Mouse (Mus musculus) embryonic fibroblast, embryonic 13.5 days (primary cell): ENCODE measurements at regions not wholly inside any gene's neighbourhood (a gene's known extent, or its start where the extent isn't known, plus 50 kb on each side); places are given as distances from the start of the nearest gene placed in this dataset.

Experiments used
- H3K27ac ChIP-seq: 2 replicates; pipeline ENCODE4 v1.5.1; 2012; ENCODE audit warnings: low read length, control low read depth, inconsistent platforms; ENCODE audit not compliant: insufficient read depth
- H3K4me1 ChIP-seq: 2 replicates; pipeline ENCODE4 v1.6.1; 2011; ENCODE audit warnings: low read length; ENCODE audit not compliant: control insufficient read depth, insufficient read depth
- H3K4me3 ChIP-seq: 2 replicates; pipeline ENCODE4 v1.5.1; 2011; ENCODE audit warnings: mild to moderate bottlenecking, control low read depth, low read length; ENCODE audit not compliant: insufficient read depth
- CTCF ChIP-seq: IDR thresholded peaks from 2 replicates; pipeline ENCODE4 v1.5.1; 2011; ENCODE audit warnings: mild to moderate bottlenecking, control low read depth, low read length, moderate library complexity, borderline replicate concordance; ENCODE audit not compliant: insufficient read depth
- POLR2A ChIP-seq: IDR thresholded peaks from 2 replicates; pipeline ENCODE4 v1.6.1; 2011; ENCODE audit warnings: low read depth, mild to moderate bottlenecking, control low read depth, low read length, moderate library complexity

DNA sequence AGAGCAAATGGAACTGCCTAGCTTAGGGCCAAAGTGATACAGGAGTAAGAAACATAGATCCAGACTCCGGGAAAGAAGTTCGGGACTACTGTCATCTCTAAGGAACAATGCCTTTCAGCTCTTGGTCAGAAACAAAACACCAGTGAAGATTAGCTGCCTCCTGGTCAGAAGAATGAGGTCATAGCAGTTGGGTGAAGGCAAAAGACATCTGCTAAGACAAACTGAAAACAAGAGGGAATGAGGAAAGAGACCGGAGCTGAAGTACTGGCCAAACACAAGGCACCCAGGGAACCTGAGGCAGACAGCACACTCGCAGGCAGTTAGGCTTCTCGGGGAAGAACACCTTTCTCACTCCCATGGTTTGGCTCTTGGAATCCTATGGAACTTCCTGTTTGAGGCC is 164.8 kb upstream of the Mphosph6 start:
- TF ChIP-seq POLR2A (no peak), CTCF (no peak)

DNA sequence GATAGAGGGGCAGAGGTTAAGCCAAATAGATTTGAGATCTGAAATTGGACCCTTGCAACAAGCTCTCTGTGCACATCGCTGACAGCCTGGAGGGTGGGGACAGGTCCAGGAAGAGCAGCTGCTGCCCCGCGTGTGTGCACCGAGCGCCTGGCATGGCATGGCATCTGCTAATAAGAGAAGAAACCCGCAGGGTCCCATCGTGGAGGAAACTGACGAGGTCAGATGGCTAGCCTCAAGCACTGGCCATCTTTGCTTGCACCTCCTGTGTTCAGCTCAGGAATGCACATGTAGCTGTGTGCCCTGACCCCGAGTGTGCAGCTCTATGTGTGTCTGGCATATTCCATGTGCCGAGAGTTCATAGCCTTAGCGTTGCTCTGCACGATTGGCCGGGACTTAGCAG is 161.7 kb upstream of the Mphosph6 start:
- no peak overlapping the region for H3K27ac ChIP-seq
- TF ChIP-seq CTCF, result no peak
- no peak for TF ChIP-seq POLR2A

More for the DNA sequence above, 164.8 kb upstream of the Mphosph6 start:
- Histone ChIP-seq H3K4me3 (no peak overlapping the region), H3K27ac (no peak overlapping the region), H3K4me1 (no peaks in the 10 kb centered on the region)

DNA sequence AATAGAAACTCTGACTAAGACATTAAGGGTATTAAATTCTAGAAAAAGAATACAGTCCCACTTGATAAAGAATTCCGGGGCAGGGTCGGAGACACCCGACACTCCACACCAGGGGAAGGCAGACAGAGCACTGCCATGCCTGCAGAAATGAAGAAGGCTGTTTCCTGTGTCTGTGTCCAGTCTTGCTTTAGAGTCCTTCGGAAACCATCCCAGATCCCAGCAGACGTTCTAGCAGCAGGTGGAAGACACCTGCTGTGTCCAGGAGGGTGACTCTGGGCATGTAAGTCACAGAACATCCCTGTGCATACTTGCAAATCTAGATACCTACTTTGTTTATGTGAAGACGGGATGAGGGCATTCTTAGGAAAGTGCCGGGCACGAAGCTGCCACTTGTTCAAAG is 160.9 kb upstream of the Mphosph6 start:
- H3K4me1 ChIP-seq, result no peaks in the 10 kb centered on the region
- TF ChIP-seq POLR2A, result no peak
- TF ChIP-seq CTCF, result no peak
- no peak overlapping the region for H3K4me3 ChIP-seq
- no peak overlapping the region for H3K27ac ChIP-seq

More for the DNA sequence above, 161.7 kb upstream of the Mphosph6 start:
- no peak overlapping the region for H3K4me3 ChIP-seq
- no peaks in the 10 kb centered on the region for H3K4me1 ChIP-seq

DNA sequence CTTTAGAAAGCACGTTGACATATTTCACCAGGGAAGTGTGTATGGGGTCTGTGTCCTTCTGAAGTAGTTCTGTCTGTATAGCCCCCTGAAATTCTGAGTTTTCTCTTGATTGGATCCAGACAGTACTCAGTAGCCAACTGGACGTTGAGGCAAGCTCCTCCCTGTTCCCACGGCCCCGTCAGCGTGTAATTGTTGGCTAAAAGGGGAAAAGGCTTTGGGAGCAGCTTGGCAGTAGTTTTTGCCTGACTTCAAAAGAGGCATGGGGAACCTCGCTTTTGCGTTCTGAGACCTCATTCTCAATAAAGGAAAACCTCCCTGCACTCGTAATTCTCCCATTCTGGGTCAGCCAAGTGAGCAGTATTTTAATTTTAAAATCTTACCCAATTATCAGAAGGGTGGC is 157.8 kb upstream of the Mphosph6 start:
- no peak overlapping the region for H3K4me3 ChIP-seq
- TF ChIP-seq POLR2A (no peak), CTCF (no peak)
- H3K4me1 ChIP-seq, result no peaks in the 10 kb centered on the region
- no peak overlapping the region for H3K27ac ChIP-seq

DNA sequence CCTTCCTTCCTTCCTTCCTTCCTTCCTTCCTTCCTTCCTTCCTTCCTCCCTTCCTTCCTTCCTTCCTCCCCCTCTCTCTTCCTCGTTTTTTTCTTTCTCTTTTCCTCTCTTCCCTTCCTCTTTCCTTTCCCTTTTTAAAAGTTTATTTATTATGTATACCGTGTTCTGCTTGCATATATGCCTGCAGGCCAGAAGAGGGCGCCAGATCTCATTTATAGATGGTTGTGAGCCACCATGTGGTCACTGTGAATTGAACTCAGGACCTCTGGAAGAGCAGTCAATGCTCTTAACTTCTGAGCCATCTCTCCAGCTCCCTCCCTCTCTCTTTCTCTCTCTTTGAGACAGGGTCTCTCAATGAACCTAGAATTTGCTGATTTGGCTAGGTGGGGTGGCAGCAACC is 157.2 kb upstream of the Mphosph6 start:
- Histone ChIP-seq H3K4me1 (no peaks in the 10 kb centered on the region), H3K4me3 (no peak overlapping the region), H3K27ac (no peak overlapping the region)
- TF ChIP-seq CTCF (no peak), POLR2A (no peak)

DNA sequence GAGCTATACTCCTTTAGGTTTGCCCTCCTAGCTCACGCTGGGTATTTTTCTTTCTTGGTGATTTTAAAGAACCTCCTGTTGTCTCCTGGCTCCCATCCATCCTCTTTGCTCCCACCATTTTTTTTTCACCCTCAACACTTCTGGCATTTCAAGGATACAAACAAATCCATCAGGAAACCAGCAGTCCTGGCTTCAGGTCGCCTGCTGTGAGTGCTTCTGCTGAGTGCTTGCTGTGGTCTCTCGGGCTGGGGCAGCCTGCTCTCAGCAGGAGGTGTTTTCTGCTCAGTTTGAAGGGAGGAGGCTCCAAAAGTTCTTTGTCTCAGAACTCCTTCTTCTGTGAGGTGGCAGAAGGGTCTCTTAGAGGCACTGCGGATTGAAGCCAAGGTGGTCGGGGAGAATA is 149.9 kb upstream of the Mphosph6 start:
- Histone ChIP-seq H3K27ac (no peak overlapping the region), H3K4me3 (no peak overlapping the region), H3K4me1 (no peaks in the 10 kb centered on the region)
- TF ChIP-seq POLR2A (no peak), CTCF (no peak)

DNA sequence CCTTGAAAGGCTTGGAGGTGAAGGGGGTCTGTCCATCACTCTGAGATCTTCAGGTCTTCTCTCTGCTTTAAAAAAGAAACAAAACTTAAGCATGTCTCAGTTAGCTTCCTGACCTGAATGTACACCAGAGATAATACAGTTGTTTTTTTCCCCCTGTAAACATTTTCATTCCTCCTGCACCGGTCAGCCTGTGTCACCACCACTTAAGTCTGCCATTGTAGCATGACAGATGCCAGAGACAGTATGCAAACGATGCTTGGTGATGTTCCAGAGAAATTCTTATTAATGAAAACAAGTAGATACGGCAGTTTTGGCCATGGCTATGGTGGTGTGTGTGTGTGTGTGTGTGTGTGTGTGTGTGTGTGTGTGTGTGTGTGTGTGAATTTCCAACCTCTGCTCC is 144.8 kb upstream of the Mphosph6 start:
- TF ChIP-seq CTCF, result no peak
- TF ChIP-seq POLR2A, result no peak
- Histone ChIP-seq H3K4me1 (no peaks in the 10 kb centered on the region), H3K27ac (no peak overlapping the region), H3K4me3 (no peak overlapping the region)

DNA sequence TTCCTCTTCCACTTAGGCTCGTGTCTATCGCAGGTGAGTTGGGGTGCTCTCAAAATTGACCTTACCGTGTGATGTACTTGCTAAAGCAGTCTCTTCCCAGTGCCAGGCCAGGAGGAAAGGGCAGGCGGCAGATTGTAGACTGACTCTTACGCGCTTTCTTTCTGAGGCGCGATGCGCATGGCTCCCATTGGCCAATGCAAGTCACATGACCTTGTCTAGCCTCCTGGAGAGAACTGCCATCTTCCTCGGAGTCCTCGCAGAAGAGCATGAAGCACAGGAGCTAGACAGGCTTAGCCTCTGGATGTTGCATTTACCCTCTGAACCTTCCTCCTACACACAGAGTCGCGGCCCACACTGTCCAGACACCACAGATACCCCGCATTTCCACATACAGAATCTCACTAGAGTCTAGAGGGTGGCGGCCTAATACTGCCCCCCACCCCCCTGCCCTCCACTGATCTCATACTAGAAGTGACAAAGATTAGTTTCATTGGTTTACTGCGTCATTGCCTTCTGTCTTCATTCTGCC is 132.9 kb upstream of the Mphosph6 start:
- Histone ChIP-seq H3K27ac (no peak overlapping the region), H3K4me1 (no peaks in the 10 kb centered on the region), H3K4me3 (no peak overlapping the region)
- no peak for TF ChIP-seq POLR2A
- no peak for TF ChIP-seq CTCF

DNA sequence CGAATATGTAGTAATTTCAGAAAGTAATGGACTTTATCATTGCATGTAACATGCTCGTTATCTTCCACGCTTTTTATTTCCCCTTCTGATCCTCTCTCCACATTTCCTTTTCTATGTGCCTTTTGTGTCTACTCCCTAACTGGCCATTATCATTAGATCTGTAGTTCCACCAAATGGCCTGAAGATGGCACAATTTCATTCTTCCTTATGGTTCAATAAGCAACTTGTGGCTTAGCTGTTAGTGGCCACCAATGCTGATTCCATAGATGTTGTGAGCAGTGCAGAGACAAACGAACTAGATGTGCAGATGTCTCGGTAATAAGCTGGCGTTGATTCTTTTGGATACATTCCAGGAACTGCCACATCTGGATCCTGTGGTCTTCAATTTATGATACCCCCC is 128.9 kb upstream of the Mphosph6 start:
- H3K4me1 ChIP-seq, result no peaks in the 10 kb centered on the region
- TF ChIP-seq POLR2A (no peak), CTCF (no peak)
- H3K27ac ChIP-seq, result no peak overlapping the region
- H3K4me3 ChIP-seq, result no peak overlapping the region

DNA sequence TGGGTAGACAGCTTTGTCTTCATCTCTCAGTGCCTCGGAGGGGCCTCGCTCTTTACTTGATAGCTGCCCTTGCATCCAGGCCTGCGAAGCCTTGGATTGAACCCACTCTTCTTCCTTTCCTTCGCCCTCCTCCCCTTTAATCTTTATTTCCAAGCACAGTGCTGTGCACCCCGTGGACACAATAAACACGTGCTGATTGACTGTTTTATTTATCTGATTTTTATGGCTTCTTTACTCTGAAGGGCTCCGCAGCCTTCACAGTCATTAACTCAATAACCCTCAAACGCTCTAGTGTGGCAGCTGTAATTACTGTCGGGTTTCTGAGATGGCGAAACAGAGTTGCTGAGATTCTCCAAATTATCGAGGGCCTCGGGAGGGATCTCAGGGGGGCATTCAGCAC is 127.9 kb upstream of the Mphosph6 start:
- Histone ChIP-seq H3K27ac (no peak overlapping the region), H3K4me1 (no peaks in the 10 kb centered on the region), H3K4me3 (no peak overlapping the region)
- TF ChIP-seq POLR2A (no peak), CTCF (no peak)

DNA sequence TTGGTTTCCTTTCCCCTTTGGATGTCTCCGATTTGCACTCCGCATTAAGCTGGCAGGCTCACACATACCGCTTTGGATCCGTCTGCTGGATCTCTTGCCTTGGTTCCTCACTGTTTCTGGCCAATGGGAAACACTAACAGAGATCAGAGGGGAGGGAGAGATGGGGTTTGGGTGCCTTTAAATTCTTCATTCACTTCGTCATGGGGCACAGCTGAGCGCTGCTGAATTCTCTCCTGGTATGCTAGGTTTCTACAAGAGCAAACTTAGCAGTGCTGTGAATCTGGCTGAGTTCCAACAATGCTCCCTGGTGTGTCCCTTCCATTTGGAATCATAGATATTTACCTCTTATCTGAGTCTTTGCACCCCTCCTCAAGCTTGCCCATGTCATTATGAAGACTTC is 121.6 kb upstream of the Mphosph6 start:
- no peak overlapping the region for H3K4me3 ChIP-seq
- no peak overlapping the region for H3K27ac ChIP-seq
- TF ChIP-seq CTCF (no peak), POLR2A (no peak)
- no peaks in the 10 kb centered on the region for H3K4me1 ChIP-seq

DNA sequence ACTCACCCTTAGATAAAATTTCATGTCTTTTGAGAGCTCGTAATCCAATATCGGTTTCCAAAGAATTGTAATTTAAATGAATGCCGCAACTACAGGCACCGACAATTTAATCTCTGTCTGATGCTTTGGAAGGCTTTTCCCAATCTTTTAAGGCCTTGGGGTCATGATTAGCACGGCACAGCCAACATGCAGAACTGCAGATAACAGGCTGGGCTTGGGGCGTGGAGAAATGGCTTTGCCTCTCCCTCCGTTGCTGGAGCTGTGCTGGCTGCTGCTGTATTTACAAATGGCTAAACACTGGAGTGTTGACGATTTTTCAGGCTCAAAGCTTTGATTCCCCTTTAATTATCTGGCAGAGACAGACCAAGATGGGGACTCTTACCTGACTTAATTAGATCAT is 101.3 kb upstream of the Mphosph6 start:
- H3K4me3 ChIP-seq, result no peak overlapping the region
- no peaks in the 10 kb centered on the region for H3K4me1 ChIP-seq
- H3K27ac ChIP-seq, result no peak overlapping the region
- TF ChIP-seq CTCF (no peak), POLR2A (no peak)
